Mouse (Mus musculus): Measurements from ENCODE around the gene Tppp2. TPM values are rescaled to one million over a fixed set of nuclear protein-coding genes. Genes with fewer than 3 reads are reported as not detected.

Gene Tppp2
- polyA plus RNA-seq (2012): not detected in 2 replicates

GRCm38 (mm10) chr14:51918125-51918524, at the start of gene Tppp2:
Tppp2 (plus strand) TSS chr14:51918425.

GRCm38 (mm10) chr14:51884598-51885331, 33.5 kb upstream of the Tppp2 start, which contains the start of gene Mettl17:
Mettl17 (plus strand) TSS chr14:51884842.

GRCm38 (mm10) chr14:51892191-51892939, 25.9 kb upstream of the Tppp2 start, which contains the start of gene Slc39a2:
Slc39a2 (plus strand) TSS chr14:51892889.

GRCm38 (mm10) chr14:51913960-51914762, 4.1 kb upstream of the Tppp2 start, which contains the start of gene Ndrg2:
Ndrg2 (minus strand) TSS chr14:51914158.

GRCm38 (mm10) chr14:51922571-51922865, 4.3 kb downstream of the Tppp2 start, which contains the start of gene Rnase13:
Rnase13 (minus strand) TSS chr14:51922773.

Other genes starting within 250 kb of the Tppp2 start
- not detected in 2 replicates for gene Gm17079, start 223.0 kb upstream of the Tppp2 start, polyA plus RNA-seq (2012)
- gene Gm5800, start 201.2 kb upstream of the Tppp2 start, polyA plus RNA-seq (2012): not detected in 2 replicates
- gene Ang4, start 144.8 kb upstream of the Tppp2 start, polyA plus RNA-seq (2012): not detected in 2 replicates
- not detected in 2 replicates for gene AY358078, start 118.4 kb upstream of the Tppp2 start, polyA plus RNA-seq (2012)
- gene Ear6, start 64.7 kb upstream of the Tppp2 start, polyA plus RNA-seq (2012): 0.27 and 0.76 TPM in 2 replicates
- 20.5 and 22.8 TPM in 2 replicates for gene Mettl17, start 33.6 kb upstream of the Tppp2 start, polyA plus RNA-seq (2012)
- 0.10 TPM in 1 of 2 replicates, not detected in the other for gene Slc39a2, start 25.5 kb upstream of the Tppp2 start, polyA plus RNA-seq (2012)
- gene Ndrg2, start 4.3 kb upstream of the Tppp2 start, polyA plus RNA-seq (2012): 22.3 and 24.9 TPM in 2 replicates
- gene Rnase13, start 4.3 kb downstream of the Tppp2 start, polyA plus RNA-seq (2012): not detected in 2 replicates
- 40.8 and 45.5 TPM in 2 replicates for gene Arhgef40, start 66.3 kb downstream of the Tppp2 start, polyA plus RNA-seq (2012)
- 0.35 TPM in 1 of 2 replicates, not detected in the other for gene Tmem253, start 97.2 kb downstream of the Tppp2 start, polyA plus RNA-seq (2012)
- 109 and 128 TPM in 2 replicates for gene Zfp219, start 102.3 kb downstream of the Tppp2 start, polyA plus RNA-seq (2012)
- 0.03 TPM in 1 of 2 replicates, not detected in the other for gene Olfr221, start 124.0 kb downstream of the Tppp2 start, polyA plus RNA-seq (2012)
- 37.0 and 52.0 TPM in 2 replicates for gene Hnrnpc, start 185.6 kb downstream of the Tppp2 start, polyA plus RNA-seq (2012)
- gene Rpgrip1, start 192.3 kb downstream of the Tppp2 start, polyA plus RNA-seq (2012): 2.0 and 3.0 TPM in 2 replicates

All from megakaryocyte-erythroid progenitor cell, adult 5 weeks (primary cell).